Mouse (Mus musculus): ENCODE data around the gene Pno1. TPM values are rescaled to one million over a fixed set of nuclear protein-coding genes. Genes with fewer than 3 reads are reported as not detected.
"Not testable (repeated sequence)": the region's sequence is repeated elsewhere in the genome, so short reads cannot be mapped to it uniquely, and the experiment has no call there.

Pno1 gene
- polyA plus RNA-seq (2012; rRNA removed), result 17.2 and 17.8 TPM in 2 replicates

- DNase-seq (ENCODE audit: low spot score), result peak; percentile 93
These were observed at the start of gene Pno1 for GRCm38 (mm10) chr11:17211258-17212140. Gene Pno1 (minus strand): TSS chr11:17211568.

GRCm38 (mm10) chr11:17257861-17258260, 46.5 kb upstream of the Pno1 start:
- no peak for DNase-seq (ENCODE audit: low spot score)

GRCm38 (mm10) chr11:17257443-17257842, 46.1 kb upstream of the Pno1 start, which contains the start of gene C1d:
Gene C1d (plus strand): TSS chr11:17257579.
- peak; percentile 90 for DNase-seq (ENCODE audit: low spot score)

GRCm38 (mm10) chr11:17256813-17257365, 45.5 kb upstream of the Pno1 start:
- no peak for DNase-seq (ENCODE audit: low spot score)

- no peak for DNase-seq (ENCODE audit: low spot score)
These were observed 37.3 kb upstream of the Pno1 start for GRCm38 (mm10) chr11:17248715-17249114.

GRCm38 (mm10) chr11:17238598-17238997, 27.2 kb upstream of the Pno1 start:
- not testable (repeated sequence) for DNase-seq (ENCODE audit: low spot score)

GRCm38 (mm10) chr11:17236449-17237037, 25.2 kb upstream of the Pno1 start:
- no peak for DNase-seq (ENCODE audit: low spot score)

GRCm38 (mm10) chr11:17232792-17233191, 21.4 kb upstream of the Pno1 start:
- DNase-seq (ENCODE audit: low spot score), result no peak

GRCm38 (mm10) chr11:17221126-17221525, 9.8 kb upstream of the Pno1 start:
- no peak for DNase-seq (ENCODE audit: low spot score)

- no peak for DNase-seq (ENCODE audit: low spot score)
These were observed 4.1 kb upstream of the Pno1 start for GRCm38 (mm10) chr11:17215475-17215874.

GRCm38 (mm10) chr11:17212903-17213509, 1.6 kb upstream of the Pno1 start:
- no peak for DNase-seq (ENCODE audit: low spot score)

GRCm38 (mm10) chr11:17212141-17212495, 750 bp upstream of the Pno1 start:
- DNase-seq (ENCODE audit: low spot score), result no peak

GRCm38 (mm10) chr11:17202481-17202880, 8.9 kb downstream of the Pno1 start:
- no peak for DNase-seq (ENCODE audit: low spot score)

GRCm38 (mm10) chr11:17200936-17201335, 10.4 kb downstream of the Pno1 start:
- DNase-seq (ENCODE audit: low spot score), result no peak

- DNase-seq (ENCODE audit: low spot score), result no peak
These were observed 11.4 kb downstream of the Pno1 start for GRCm38 (mm10) chr11:17199840-17200501.

GRCm38 (mm10) chr11:17199170-17199569, 12.2 kb downstream of the Pno1 start:
- no peak for DNase-seq (ENCODE audit: low spot score)

- DNase-seq (ENCODE audit: low spot score), result no peak
These were observed 19.1 kb downstream of the Pno1 start for GRCm38 (mm10) chr11:17192151-17192844.

GRCm38 (mm10) chr11:17188786-17189185, 22.6 kb downstream of the Pno1 start:
- no peak for DNase-seq (ENCODE audit: low spot score)

- DNase-seq (ENCODE audit: low spot score), result no peak
These were observed 23.7 kb downstream of the Pno1 start for GRCm38 (mm10) chr11:17187649-17188048.

GRCm38 (mm10) chr11:17183165-17183564, 28.2 kb downstream of the Pno1 start:
- DNase-seq (ENCODE audit: low spot score), result no peak

GRCm38 (mm10) chr11:17181807-17182206, 29.6 kb downstream of the Pno1 start, which contains the start of gene Wdr92:
Gene Wdr92 (plus strand): TSS chr11:17182107.
- no peak for DNase-seq (ENCODE audit: low spot score)
